Mouse (Mus musculus): ENCODE data around the gene Pstk.
"Not testable (repeated sequence)": the region's sequence is repeated elsewhere in the genome, so short reads cannot be mapped to it uniquely, and the experiment has no call there.

Gene Pstk

GRCm38 (mm10) chr7:131370648-131371469 lies at the start of gene Pstk:
TSS of gene Pstk (plus strand) at chr7:131371141.
- DNase-seq (ENCODE audit: low spot score) = peak; percentile 87

- DNase-seq (ENCODE audit: low spot score) = no peak
These were observed 48.7 kb upstream of the Pstk start, which contains the start of gene Cuzd1 for GRCm38 (mm10) chr7:131322192-131322591. TSS of gene Cuzd1 (minus strand) at chr7:131322292.

GRCm38 (mm10) chr7:131327054-131327453 lies 43.9 kb upstream of the Pstk start:
- no peak for DNase-seq (ENCODE audit: low spot score)

GRCm38 (mm10) chr7:131329416-131329815 lies 41.5 kb upstream of the Pstk start, which contains the start of gene Fam24b:
TSS of gene Fam24b (minus strand) at chr7:131329516.
- no peak for DNase-seq (ENCODE audit: low spot score)

- DNase-seq (ENCODE audit: low spot score) = no peak
These were observed 39.3 kb upstream of the Pstk start for GRCm38 (mm10) chr7:131331688-131332087.

- no peak for DNase-seq (ENCODE audit: low spot score)
These were observed 37.4 kb upstream of the Pstk start, which contains the start of gene Fam24a for GRCm38 (mm10) chr7:131333564-131333963. TSS of gene Fam24a (plus strand) at chr7:131333864.

GRCm38 (mm10) chr7:131337502-131338068 lies 33.4 kb upstream of the Pstk start:
- DNase-seq (ENCODE audit: low spot score) = no peak

GRCm38 (mm10) chr7:131345856-131346541 lies 24.9 kb upstream of the Pstk start:
- no peak for DNase-seq (ENCODE audit: low spot score)

- no peak for DNase-seq (ENCODE audit: low spot score)
These were observed 14.8 kb upstream of the Pstk start for GRCm38 (mm10) chr7:131356105-131356504.

- DNase-seq (ENCODE audit: low spot score) = no peak
These were observed 8.7 kb upstream of the Pstk start for GRCm38 (mm10) chr7:131362269-131362614.

GRCm38 (mm10) chr7:131362615-131363300 lies 8.2 kb upstream of the Pstk start, which contains the start of gene 2310057M21Rik:
TSS of gene 2310057M21Rik (minus strand) at chr7:131362759.
- peak; percentile 96 for DNase-seq (ENCODE audit: low spot score)

GRCm38 (mm10) chr7:131364131-131364530 lies 6.8 kb upstream of the Pstk start:
- no peak for DNase-seq (ENCODE audit: low spot score)

GRCm38 (mm10) chr7:131371470-131371860 lies 524 bp downstream of the Pstk start:
- DNase-seq (ENCODE audit: low spot score) = no peak

GRCm38 (mm10) chr7:131371880-131372651 lies 1.1 kb downstream of the Pstk start:
- no peak for DNase-seq (ENCODE audit: low spot score)

- not testable (repeated sequence) for DNase-seq (ENCODE audit: low spot score)
These were observed 20.8 kb downstream of the Pstk start for GRCm38 (mm10) chr7:131391761-131392160.

- no peak for DNase-seq (ENCODE audit: low spot score)
These were observed 38.5 kb downstream of the Pstk start for GRCm38 (mm10) chr7:131409321-131409987.

- no peak for DNase-seq (ENCODE audit: low spot score)
These were observed 39.0 kb downstream of the Pstk start for GRCm38 (mm10) chr7:131409988-131410385.

- peak; percentile 100 for DNase-seq (ENCODE audit: low spot score)
These were observed 39.6 kb downstream of the Pstk start, which contains the start of the genes Ikzf5 and Acadsb for GRCm38 (mm10) chr7:131410416-131411058. TSS of gene Ikzf5 (minus strand) at chr7:131410521. TSS of gene Acadsb (plus strand) at chr7:131410601.

GRCm38 (mm10) chr7:131411221-131411940 lies 40.4 kb downstream of the Pstk start:
- peak; percentile 8 for DNase-seq (ENCODE audit: low spot score)

GRCm38 (mm10) chr7:131411941-131412270 lies 41.0 kb downstream of the Pstk start:
- no peak for DNase-seq (ENCODE audit: low spot score)

All from urinary bladder, postnatal 14 days (tissue).